Mouse (Mus musculus) spleen, adult 2 months (tissue): ENCODE measurements at regions not wholly inside any gene's neighbourhood (a gene's known extent, or its start where the extent isn't known, plus 50 kb on each side); places are given as distances from the start of the nearest gene placed in this dataset.

Experiments used
- DNase-seq, 2 experiments: peaks; one replicate each; pipeline versions ENCODE4 v3.0.0 to v3.0.0-alpha.2; 2012 to 2021; ENCODE audit warnings: low spot score in 2 of 2, low read depth in 1 of 2
- H3K27ac ChIP-seq: fragments of 200-500 bp; 2 replicates; pipeline ENCODE4 v1.5.1; 2012; ENCODE audit warnings: low read length, inconsistent platforms; ENCODE audit not compliant: insufficient read depth
- H3K27me3 ChIP-seq: fragments of 200-500 bp; 2 replicates; pipeline ENCODE4 v1.6.1; 2012; ENCODE audit warnings: mild to moderate bottlenecking, moderate library complexity, low read length, inconsistent platforms; ENCODE audit not compliant: control insufficient read depth, insufficient read depth
- H3K36me3 ChIP-seq: fragments of 200-500 bp; 2 replicates; pipeline ENCODE4 v1.6.1; 2012; ENCODE audit warnings: mild to moderate bottlenecking, low read length, inconsistent platforms; ENCODE audit not compliant: control insufficient read depth, insufficient read depth
- H3K4me1 ChIP-seq: fragments of 200-500 bp; 2 replicates; pipeline ENCODE4 v1.6.1; 2011; ENCODE audit warnings: inconsistent platforms; ENCODE audit not compliant: control insufficient read depth, insufficient read depth, insufficient read length
- H3K4me3 ChIP-seq: fragments of 200-500 bp; 2 replicates; pipeline ENCODE4 v1.5.1; 2011; ENCODE audit warnings: mild to moderate bottlenecking, inconsistent platforms; ENCODE audit not compliant: insufficient read depth, insufficient read length; ENCODE audit errors: extremely low read depth
- CTCF ChIP-seq: fragments of 200-500 bp; IDR thresholded peaks from 2 replicates; pipeline ENCODE4 v1.5.1; 2011; ENCODE audit warnings: mild to moderate bottlenecking, inconsistent platforms; ENCODE audit not compliant: insufficient read depth, insufficient read length, insufficient replicate concordance; ENCODE audit errors: extremely low read depth
- POLR2A ChIP-seq: fragments of 200-500 bp; IDR thresholded peaks from 2 replicates; pipeline ENCODE4 v1.6.1; 2011; ENCODE audit warnings: low read depth, low read length, inconsistent platforms
- WGBS: fragments of 180-500 bp; shearing (Covaris S2); methylation state at CpG from one replicate; pipeline ENCODE4 v1.1.7; 2018; 5-methylcytosine and 5-hydroxymethylcytosine counted together

GRCm38 (mm10) chr15:96031085-96031780 is 240.6 kb downstream of the Ano6 start:
- H3K4me1 ChIP-seq = no peaks in the 10 kb centered on the region
- TF ChIP-seq CTCF (no peak), POLR2A (no peak)
- H3K4me3 ChIP-seq = no peak overlapping the region
- WGBS = 82% methylated on average over 8 of the region's 8 CpGs
- H3K27me3 ChIP-seq = 0 out of 2 replicates have a peak, but pooled peaks cover 2% of the 10 kb centered on the region
- DNase-seq = no peak
- no peaks in the 10 kb centered on the region for H3K36me3 ChIP-seq
- H3K27ac ChIP-seq = no peak overlapping the region

- no peak for TF ChIP-seq POLR2A
- no peak for TF ChIP-seq CTCF
- no peak for DNase-seq
- no peak overlapping the region for H3K4me3 ChIP-seq
- WGBS = 67% methylated on average over 12 of the region's 12 CpGs
- H3K27me3 ChIP-seq = 0 out of 2 replicates have a peak, but pooled peaks cover 2% of the 10 kb centered on the region
- no peaks in the 10 kb centered on the region for H3K4me1 ChIP-seq
- no peak overlapping the region for H3K27ac ChIP-seq
- no peaks in the 10 kb centered on the region for H3K36me3 ChIP-seq
Observed at GRCm38 (mm10) chr15:96035273-96035672, 244.6 kb downstream of the Ano6 start.

- no peak overlapping the region for H3K27ac ChIP-seq
- no peak for TF ChIP-seq POLR2A
- no peak for TF ChIP-seq CTCF
- no peaks in the 10 kb centered on the region for H3K36me3 ChIP-seq
- H3K4me1 ChIP-seq = no peaks in the 10 kb centered on the region
- WGBS = 63% methylated on average over 3 of the region's 3 CpGs
- H3K4me3 ChIP-seq = no peak overlapping the region
- H3K27me3 ChIP-seq = no peaks in the 10 kb centered on the region
- DNase-seq = no peak
Observed at GRCm38 (mm10) chr15:96045561-96045960, 241.8 kb upstream of the Arid2 start.

GRCm38 (mm10) chr15:96046651-96047050 is 240.7 kb upstream of the Arid2 start:
- H3K4me3 ChIP-seq = no peak overlapping the region
- TF ChIP-seq CTCF (no peak), POLR2A (no peak)
- H3K36me3 ChIP-seq = no peaks in the 10 kb centered on the region

GRCm38 (mm10) chr15:96050416-96050815 is 236.9 kb upstream of the Arid2 start:
- no peaks in the 10 kb centered on the region for H3K36me3 ChIP-seq
- no peak overlapping the region for H3K4me3 ChIP-seq
- H3K4me1 ChIP-seq = no peaks in the 10 kb centered on the region
- 86% methylated on average over 4 of the region's 4 CpGs for WGBS
- TF ChIP-seq CTCF (no peak), POLR2A (no peak)
- no peak overlapping the region for H3K27ac ChIP-seq
- H3K27me3 ChIP-seq = no peaks in the 10 kb centered on the region
- no peak for DNase-seq

More at GRCm38 (mm10) chr15:96046651-96047050, 240.7 kb upstream of the Arid2 start:
- H3K27me3 ChIP-seq = no peaks in the 10 kb centered on the region
- H3K4me1 ChIP-seq = no peaks in the 10 kb centered on the region
- whole genome bisulfite sequencing = 86% methylated on average over 5 of the region's 5 CpGs
- no peak overlapping the region for H3K27ac ChIP-seq
- DNase-seq = no peak

- Histone ChIP-seq H3K27me3 (no peaks in the 10 kb centered on the region), H3K36me3 (no peaks in the 10 kb centered on the region), H3K27ac (no peak overlapping the region), H3K4me3 (no peak overlapping the region), H3K4me1 (no peaks in the 10 kb centered on the region)
- no peak for DNase-seq
- TF ChIP-seq POLR2A = no peak
- WGBS = 91% methylated on average over 5 of the region's 5 CpGs
Observed at GRCm38 (mm10) chr15:96052586-96052985, 234.7 kb upstream of the Arid2 start.

GRCm38 (mm10) chr15:96055361-96055760 is 232.0 kb upstream of the Arid2 start:
- TF ChIP-seq POLR2A (no peak), CTCF (no peak)
- Histone ChIP-seq H3K4me1 (no peaks in the 10 kb centered on the region), H3K4me3 (no peak overlapping the region), H3K27ac (no peak overlapping the region), H3K27me3 (no peaks in the 10 kb centered on the region), H3K36me3 (no peaks in the 10 kb centered on the region)
- 75% methylated on average over 10 of the region's 10 CpGs for WGBS
- DNase-seq = no peak
